Mouse (Mus musculus) kidney, embryonic 16.5 days (tissue): ENCODE results near the gene Nek10. TPM values are rescaled to one million over a fixed set of nuclear protein-coding genes. Genes with fewer than 3 reads are reported as not detected.

Experiments
- ATAC-seq: fragments of 200-750 bp; cut with Nextera tagmentation; 2 replicates; pipeline ENCODE4 v1.8.0; 2017; ENCODE audit warnings: moderate TSS enrichment; ENCODE audit not compliant: low FRiP score, low TSS enrichment
- H3K27ac ChIP-seq: fragments of 300-500 bp; sonication (generic); 2 replicates; pipeline ENCODE4 v1.5.1; 2014; ENCODE audit warnings: low read length
- H3K27me3 ChIP-seq: fragments of 300-500 bp; sonication (generic); 2 replicates; pipeline ENCODE4 v1.6.1; 2014; ENCODE audit warnings: low read length, control low read depth, mixed read lengths; ENCODE audit not compliant: insufficient read depth
- H3K36me3 ChIP-seq: fragments of 300-500 bp; sonication (generic); 2 replicates; pipeline ENCODE4 v1.6.1; 2014; ENCODE audit warnings: low read length, control low read depth, mixed read lengths; ENCODE audit not compliant: insufficient read depth
- H3K4me1 ChIP-seq: fragments of 300-500 bp; sonication (generic); 2 replicates; pipeline ENCODE4 v1.6.1; 2014; ENCODE audit warnings: low read length, control low read depth, mixed read lengths; ENCODE audit not compliant: insufficient read depth
- H3K4me2 ChIP-seq: fragments of 300-500 bp; sonication (generic); replicated peaks from 2 replicates; pipeline ENCODE4 v1.6.1; 2014; ENCODE audit warnings: low read depth, low read length
- H3K4me3 ChIP-seq: fragments of 300-500 bp; sonication (generic); 2 replicates; pipeline ENCODE4 v1.5.1; 2014; ENCODE audit warnings: mild to moderate bottlenecking, low read length
- H3K9ac ChIP-seq: fragments of 300-500 bp; sonication (generic); replicated peaks from 2 replicates; pipeline ENCODE4 v1.6.1; 2014; ENCODE audit warnings: low read length
- H3K9me3 ChIP-seq: fragments of 300-500 bp; sonication (generic); 2 replicates; pipeline ENCODE4 v1.6.1; 2016; ENCODE audit warnings: low read length, control low read depth
- WGBS: fragments of 180-500 bp; shearing (Covaris S2); extraction: QIAGEN DNeasy Blood & Tissue Kit; methylation state at CpG from one replicate; pipeline ENCODE4 v1.1.7; 2014; 5-methylcytosine and 5-hydroxymethylcytosine counted together
- polyA plus RNA-seq: library from polyadenylated mRNA; unstranded; fragments of >200 nt; fragmentation: Nextera tagmentation; extraction: Ambion mirVana; gene quantifications from 2 replicates; pipeline ENCODE4 v1.2.1, GENCODE M21; 2015

Gene Nek10
- polyA plus RNA-seq, 1 experiment from 2014 or later: not detected

DNA sequence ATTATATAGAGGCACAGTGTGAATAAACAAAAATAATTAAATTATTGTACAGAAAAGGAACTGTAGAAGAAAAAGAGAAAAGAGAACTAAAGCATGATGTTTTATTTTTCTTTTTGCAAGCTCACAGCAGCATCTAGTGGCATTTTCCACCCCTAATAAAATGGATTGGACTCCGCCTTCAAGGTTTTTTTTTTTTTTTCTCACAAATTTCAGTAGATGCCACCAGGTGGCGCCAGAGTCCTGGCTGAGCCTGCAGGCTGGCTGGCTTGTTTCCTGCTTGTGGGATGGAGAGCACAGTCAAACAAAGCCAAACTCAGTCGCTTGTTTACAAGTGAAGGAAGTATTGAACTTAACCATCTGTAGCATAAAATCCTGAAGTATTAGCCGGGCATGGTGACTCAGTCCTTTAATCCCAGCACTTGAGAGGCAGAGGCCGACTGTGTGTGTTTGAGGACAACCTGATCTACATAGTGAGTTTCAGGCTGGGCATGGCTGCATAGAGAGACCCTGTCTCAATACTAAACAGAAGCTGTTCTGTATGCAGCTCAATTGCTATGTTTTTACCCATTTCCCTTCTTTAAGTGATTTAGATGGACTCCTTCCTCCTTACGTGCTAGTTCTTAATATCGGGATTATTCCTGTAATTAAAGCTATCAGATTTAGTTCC is 60.6 kb downstream of the Nek10 start:
- Histone ChIP-seq H3K9ac (no peak overlapping the region), H3K4me2 (no peak overlapping the region), H3K9me3 (no peaks in the 10 kb centered on the region), H3K27me3 (no peaks in the 10 kb centered on the region), H3K4me1 (no peaks in the 10 kb centered on the region), H3K27ac (no peak overlapping the region), H3K36me3 (no peaks in the 10 kb centered on the region), H3K4me3 (no peak overlapping the region)
- ATAC-seq: peak; percentile 70; the same call in 1 of the 2 replicates
- 23% methylated on average over 7 of the region's 7 CpGs for WGBS

DNA sequence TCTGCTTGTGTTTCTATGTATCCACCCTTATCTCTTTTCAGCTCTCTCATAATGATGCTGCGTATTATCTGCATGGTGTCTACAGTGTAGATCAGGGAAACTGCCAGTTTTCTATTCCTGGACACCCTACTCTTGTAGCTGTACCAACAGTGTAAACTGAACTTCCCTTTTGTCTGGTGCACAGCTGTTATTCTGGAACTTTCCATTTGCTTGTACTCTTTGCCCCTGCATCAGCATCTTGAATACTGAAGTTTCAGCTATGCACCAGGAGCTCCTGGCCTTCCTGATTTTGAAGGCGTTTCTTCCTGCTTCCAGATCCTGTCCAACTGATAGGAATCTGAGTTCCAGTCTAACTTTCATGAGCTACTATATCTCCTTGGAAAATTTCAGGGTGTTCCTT is 66.0 kb downstream of the Nek10 start:
- H3K4me1 ChIP-seq: no peaks in the 10 kb centered on the region
- no peak overlapping the region for H3K4me2 ChIP-seq
- no peak overlapping the region for H3K27ac ChIP-seq
- no peaks in the 10 kb centered on the region for H3K27me3 ChIP-seq
- no peaks in the 10 kb centered on the region for H3K36me3 ChIP-seq
- H3K4me3 ChIP-seq: no peak overlapping the region
- ATAC-seq: no peak
- no peak overlapping the region for H3K9ac ChIP-seq
- 79% methylated on average over 2 of the region's 2 CpGs for WGBS
- no peaks in the 10 kb centered on the region for H3K9me3 ChIP-seq

DNA sequence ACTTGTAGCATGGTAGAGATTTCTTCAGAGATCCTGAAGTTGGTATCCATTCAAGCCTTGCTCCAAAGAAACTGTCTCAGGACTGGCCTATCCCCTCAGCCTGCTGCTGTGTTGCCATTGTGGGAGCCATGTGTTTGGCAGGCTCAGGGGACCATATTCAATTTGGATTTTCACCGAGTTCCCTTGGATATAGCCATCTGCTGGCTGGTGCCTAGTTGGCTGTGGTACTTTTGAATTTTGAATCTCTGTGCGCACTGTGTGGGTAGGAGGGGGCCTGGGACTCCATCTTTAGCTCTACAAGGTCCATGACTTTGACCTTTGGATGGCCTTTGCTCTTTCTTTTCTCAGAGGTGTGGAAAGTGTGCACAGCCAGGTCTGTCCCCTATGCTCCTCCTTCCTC is 66.8 kb downstream of the Nek10 start:
- Histone ChIP-seq H3K27me3 (no peaks in the 10 kb centered on the region), H3K9ac (no peak overlapping the region)

DNA sequence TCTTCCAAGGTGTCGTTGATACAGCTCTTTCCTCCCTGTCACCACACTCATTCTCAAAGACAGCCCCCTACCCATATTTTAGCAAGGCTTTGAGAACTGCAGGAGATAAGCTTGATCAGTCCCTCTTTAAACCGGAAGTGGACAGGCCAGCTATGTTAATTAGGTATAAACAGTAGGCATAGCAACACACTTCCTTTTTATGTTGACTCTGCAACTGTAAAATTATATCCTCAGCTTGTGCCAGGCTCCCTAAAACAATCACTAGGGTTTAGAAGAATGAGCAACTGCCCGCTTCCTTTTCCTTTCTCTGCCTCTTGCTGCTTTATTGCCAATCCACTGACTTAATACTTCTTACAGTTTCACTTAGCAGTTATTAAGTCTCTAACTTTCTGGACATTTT is 67.2 kb downstream of the Nek10 start:
- no peaks in the 10 kb centered on the region for H3K36me3 ChIP-seq

More for the DNA sequence above, 66.8 kb downstream of the Nek10 start:
- H3K27ac ChIP-seq: no peak overlapping the region
- ATAC-seq: no peak
- H3K9me3 ChIP-seq: no peaks in the 10 kb centered on the region
- H3K36me3 ChIP-seq: no peaks in the 10 kb centered on the region
- no peak overlapping the region for H3K4me3 ChIP-seq
- H3K4me2 ChIP-seq: no peak overlapping the region
- WGBS: 88% methylated on average over 2 of the region's 2 CpGs
- H3K4me1 ChIP-seq: no peaks in the 10 kb centered on the region

DNA sequence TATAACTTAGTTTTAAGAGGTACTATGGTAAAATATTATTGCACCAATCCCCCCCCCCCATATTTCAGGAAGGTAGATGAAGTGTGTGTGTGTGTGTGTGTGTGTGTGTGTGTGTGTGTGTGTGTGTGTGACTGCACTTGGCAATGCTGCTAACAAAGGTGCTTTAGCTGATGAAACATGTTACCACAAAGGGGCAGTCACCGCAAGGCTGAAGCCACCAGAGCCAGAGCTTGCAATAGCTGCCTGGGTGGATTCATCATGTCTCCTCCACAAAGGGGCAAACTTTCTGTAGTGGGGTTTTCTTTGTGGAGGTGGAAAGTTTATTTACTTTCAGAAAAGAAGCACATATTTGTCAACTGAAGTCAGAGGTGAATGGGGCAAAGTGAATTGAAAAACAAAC is 67.9 kb downstream of the Nek10 start:
- Histone ChIP-seq H3K36me3 (no peaks in the 10 kb centered on the region), H3K9ac (no peak overlapping the region), H3K4me1 (no peaks in the 10 kb centered on the region), H3K9me3 (no peaks in the 10 kb centered on the region), H3K4me2 (no peak overlapping the region), H3K27me3 (no peaks in the 10 kb centered on the region), H3K27ac (no peak overlapping the region), H3K4me3 (no peak overlapping the region)
- no peak for ATAC-seq
- 83% methylated on average over 1 of the region's 1 CpGs for WGBS

More for the DNA sequence above, 67.2 kb downstream of the Nek10 start:
- no peak overlapping the region for H3K4me3 ChIP-seq
- no peaks in the 10 kb centered on the region for H3K27me3 ChIP-seq
- WGBS: 65% methylated on average over 3 of the region's 3 CpGs
- H3K4me2 ChIP-seq: no peak overlapping the region
- H3K9me3 ChIP-seq: no peaks in the 10 kb centered on the region
- no peak overlapping the region for H3K9ac ChIP-seq
- H3K27ac ChIP-seq: no peak overlapping the region
- ATAC-seq: no peak
- no peaks in the 10 kb centered on the region for H3K4me1 ChIP-seq

DNA sequence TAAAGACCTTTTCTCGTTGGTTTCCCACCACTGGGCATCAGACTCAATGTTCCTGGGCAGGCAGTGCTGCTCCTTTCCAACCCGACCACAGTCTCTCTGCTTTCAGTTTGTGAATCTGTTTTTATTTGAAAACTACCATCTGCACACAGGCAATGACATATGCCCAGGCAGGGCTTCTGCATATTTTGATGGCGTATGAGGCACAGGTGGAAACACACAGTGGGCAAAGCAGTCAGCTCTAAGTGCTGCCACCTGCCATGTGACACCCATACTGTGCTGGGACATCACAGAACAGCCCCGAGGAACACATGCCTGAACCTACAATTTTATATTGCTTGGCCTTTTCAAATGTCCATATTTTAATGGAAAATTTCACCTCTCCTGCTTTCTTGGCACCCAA is 68.5 kb downstream of the Nek10 start:
- Histone ChIP-seq H3K4me2 (no peak overlapping the region), H3K4me3 (no peak overlapping the region), H3K9me3 (no peaks in the 10 kb centered on the region), H3K27ac (no peak overlapping the region), H3K9ac (no peak overlapping the region), H3K27me3 (no peaks in the 10 kb centered on the region), H3K4me1 (no peaks in the 10 kb centered on the region), H3K36me3 (no peaks in the 10 kb centered on the region)
- 83% methylated on average over 4 of the region's 4 CpGs for WGBS
- no peak for ATAC-seq

DNA sequence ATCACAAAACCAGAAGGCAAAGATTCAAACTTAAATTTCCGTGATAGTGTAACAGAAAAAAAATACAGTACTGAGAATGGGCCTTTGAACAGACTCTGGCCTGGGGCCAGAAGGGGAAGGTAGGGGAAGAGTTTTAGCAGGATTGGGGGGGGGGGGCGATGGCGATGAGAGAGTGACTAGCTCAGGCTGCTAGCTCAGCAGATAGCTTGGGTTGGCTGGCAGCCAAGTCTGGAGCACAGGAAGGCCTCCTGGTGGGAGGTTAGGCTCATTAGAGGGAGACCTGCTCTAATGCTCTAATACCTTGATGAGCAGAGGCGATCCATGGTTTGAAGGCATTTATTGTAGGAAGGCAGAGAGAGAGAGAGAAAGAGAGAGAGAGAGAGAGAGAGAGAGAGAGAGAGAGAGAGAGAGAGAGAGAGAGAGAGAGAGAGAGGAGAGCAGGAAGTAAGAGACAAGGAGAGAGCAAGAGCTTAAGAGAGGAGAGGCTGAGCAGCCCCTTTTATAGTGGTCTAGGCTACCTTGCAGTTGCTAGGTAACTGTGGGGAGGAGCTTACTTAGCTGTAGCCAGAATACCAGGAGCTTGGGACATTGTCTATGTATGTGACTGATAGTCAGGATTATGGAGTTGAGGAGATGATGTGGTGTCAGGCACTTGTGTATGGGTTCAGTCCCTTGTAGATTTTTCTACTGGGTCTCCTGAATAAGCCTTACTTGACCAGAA is 90.9 kb downstream of the Nek10 start:
- no peaks in the 10 kb centered on the region; the same call in 1 of the 2 replicates for H3K27me3 ChIP-seq
- no peak overlapping the region for H3K27ac ChIP-seq
- no peaks in the 10 kb centered on the region for H3K9me3 ChIP-seq
- no peak overlapping the region for H3K9ac ChIP-seq
- no peak overlapping the region for H3K4me3 ChIP-seq
- 0 out of 2 replicates have a peak, but pooled peaks cover 4% of the 10 kb centered on the region for H3K4me1 ChIP-seq
- H3K36me3 ChIP-seq: no peaks in the 10 kb centered on the region
- 20% methylated on average over 4 of the region's 4 CpGs for WGBS
- no peak overlapping the region for H3K4me2 ChIP-seq
- peak; percentile 59; the same call in 1 of the 2 replicates for ATAC-seq

DNA sequence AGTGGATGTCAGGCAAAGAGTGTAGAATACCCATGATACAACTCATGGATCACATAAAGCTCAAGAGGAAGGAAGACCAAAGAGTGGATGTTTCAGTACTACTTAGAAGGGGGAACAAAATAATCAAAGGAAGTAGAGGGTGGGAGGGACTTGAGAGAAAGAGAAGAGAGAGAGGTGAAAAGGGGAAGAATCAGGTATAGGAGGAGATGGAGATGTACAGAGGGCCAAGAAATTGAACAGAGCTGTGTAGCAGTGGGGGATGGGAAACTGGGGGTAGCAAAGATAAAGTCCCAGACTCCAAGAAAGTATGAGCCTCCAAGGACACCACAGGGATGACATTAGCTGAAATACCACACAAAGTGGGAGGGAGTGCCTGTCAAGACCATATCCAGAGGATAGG is 91.6 kb downstream of the Nek10 start:
- Histone ChIP-seq H3K27ac (no peak overlapping the region), H3K4me1 (0 out of 2 replicates have a peak, but pooled peaks cover 4% of the 10 kb centered on the region), H3K36me3 (no peaks in the 10 kb centered on the region), H3K4me3 (no peak overlapping the region), H3K9me3 (no peaks in the 10 kb centered on the region), H3K9ac (no peak overlapping the region), H3K27me3 (no peaks in the 10 kb centered on the region; the same call in 1 of the 2 replicates), H3K4me2 (no peak overlapping the region)
- ATAC-seq: no peak

DNA sequence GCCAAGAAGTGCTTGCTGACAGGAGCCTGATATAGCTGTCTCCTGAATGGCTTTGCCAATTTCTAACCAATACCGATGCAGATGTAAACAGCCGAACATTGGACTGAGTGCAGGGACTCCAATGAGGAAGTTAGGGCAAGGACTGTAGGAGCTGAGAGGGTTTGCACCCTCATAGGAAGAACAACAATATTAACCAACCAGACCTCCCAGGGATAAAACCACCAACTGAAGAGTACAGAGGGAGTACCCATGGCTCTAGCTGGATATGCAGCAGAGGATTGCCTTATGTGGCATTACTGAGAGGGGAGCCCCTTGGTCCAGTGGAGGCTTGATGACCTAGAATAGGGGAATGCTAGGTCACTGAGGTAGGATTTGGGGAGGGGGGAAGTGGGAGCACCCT is 92.1 kb downstream of the Nek10 start:
- Histone ChIP-seq H3K27ac (no peak overlapping the region), H3K4me1 (0 out of 2 replicates have a peak, but pooled peaks cover 4% of the 10 kb centered on the region), H3K9me3 (no peaks in the 10 kb centered on the region), H3K36me3 (no peaks in the 10 kb centered on the region), H3K4me2 (no peak overlapping the region), H3K4me3 (no peak overlapping the region), H3K9ac (no peak overlapping the region), H3K27me3 (no peaks in the 10 kb centered on the region; the same call in 1 of the 2 replicates)
- no peak for ATAC-seq
- 92% methylated on average over 2 of the region's 2 CpGs for WGBS
